Mouse (Mus musculus) T-cell, adult 2 months (primary cell): Measurements from ENCODE around the gene Galnt7.
A peak's percentile ranks its signal among the peaks of the same experiment; 100 is the strongest.
"Not testable (repeated sequence)": the region's sequence is repeated elsewhere in the genome, so short reads cannot be mapped to it uniquely, and the experiment has no call there.

ENCODE experiments used
- DNase-seq: peaks from one replicate; pipeline ENCODE4 v3.0.0; 2022; ENCODE audit warnings: low spot score

Galnt7 gene

DNA sequence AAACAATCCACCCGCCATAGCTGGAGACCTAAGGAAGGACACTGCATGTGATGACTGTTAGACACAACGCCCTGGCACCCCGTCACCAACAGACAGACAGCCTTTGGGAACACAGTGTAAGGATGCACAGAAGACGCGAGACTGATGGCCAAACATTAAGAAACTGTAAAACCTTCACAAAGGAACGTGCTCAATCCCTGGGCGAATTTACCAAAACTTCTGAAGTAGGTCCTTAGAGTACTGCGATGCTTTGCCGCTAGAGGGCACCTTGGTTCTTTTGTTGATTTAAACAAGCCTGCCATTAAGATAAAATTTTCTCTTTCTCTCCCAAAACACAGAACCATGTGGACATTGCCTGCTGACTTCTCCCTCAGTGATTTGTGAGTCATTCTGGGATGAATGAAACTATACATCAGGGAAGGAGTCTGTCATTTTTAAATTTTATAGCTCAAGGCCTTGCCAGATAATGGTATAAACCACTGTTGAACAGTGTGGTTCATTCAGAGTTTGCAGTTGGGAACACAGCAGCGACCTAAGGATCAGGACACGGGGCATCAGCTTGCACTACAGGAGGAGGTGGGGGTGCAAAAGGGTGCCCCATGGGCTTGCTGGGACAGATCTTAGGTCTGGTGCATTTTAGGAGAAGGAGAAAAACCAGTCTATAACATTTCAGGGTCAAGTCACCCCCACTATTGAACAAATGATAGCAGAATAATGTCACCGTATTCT is 112.6 kb downstream of the Galnt7 start:
- DNase-seq = peak; percentile 34

DNA sequence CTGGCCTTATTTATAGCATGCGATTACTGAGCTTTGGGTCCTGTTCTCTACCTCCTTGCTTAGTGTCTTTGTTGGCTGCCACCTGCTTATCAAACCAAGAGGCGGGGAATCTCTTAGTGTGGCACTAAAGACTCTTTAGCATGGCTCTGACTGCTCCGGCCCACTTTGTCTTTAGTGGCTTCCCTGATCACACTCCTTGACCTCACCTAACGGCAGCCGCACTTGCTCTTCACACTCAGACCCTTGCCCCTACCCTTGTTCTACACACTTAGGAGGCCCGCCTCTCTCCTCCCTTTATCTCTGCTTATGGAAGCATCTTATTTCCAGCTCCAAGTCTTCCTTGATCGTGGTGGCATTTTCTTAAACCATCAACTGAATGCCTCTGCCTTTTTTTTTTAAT is 114.2 kb downstream of the Galnt7 start:
- DNase-seq = no peak

DNA sequence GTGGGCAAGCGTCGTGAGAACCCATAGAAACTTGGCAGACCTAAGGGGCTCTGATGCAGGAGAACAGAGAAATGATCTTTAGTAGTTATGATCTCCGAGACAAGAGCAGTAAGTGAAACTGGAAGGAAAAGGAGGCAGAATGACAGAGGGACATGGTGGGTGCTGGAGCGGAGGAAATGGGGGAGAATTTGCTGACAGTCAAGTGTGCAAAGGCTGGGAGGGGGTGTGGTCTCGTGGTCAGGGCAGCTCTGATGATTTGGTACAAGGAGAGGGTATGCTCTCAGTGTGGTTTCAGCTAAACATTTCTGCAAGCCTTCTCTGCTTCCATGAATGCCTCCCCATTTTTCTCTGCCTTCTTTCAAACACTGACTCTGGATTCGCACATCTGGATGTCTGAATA is 116.7 kb downstream of the Galnt7 start:
- DNase-seq = no peak

DNA sequence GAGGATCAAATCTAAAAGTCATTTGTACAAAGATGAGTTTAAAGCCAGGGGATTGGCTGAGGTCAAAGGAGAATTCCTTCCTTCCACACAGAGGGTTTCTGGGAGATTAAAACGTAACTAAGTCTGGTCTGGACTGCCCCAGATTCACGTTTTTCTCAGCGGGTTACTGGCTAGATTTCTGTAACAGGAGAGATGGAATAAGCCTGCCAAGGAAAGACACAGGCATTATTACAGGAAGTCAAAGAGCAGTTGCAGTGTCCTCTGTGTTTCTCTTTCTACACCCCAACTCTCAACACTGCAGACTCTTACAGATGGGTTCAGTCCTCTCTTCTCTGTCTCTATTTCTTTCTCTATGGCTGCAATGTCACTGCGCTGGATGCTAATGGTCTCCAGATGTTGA is 118.3 kb downstream of the Galnt7 start:
- DNase-seq = no peak

DNA sequence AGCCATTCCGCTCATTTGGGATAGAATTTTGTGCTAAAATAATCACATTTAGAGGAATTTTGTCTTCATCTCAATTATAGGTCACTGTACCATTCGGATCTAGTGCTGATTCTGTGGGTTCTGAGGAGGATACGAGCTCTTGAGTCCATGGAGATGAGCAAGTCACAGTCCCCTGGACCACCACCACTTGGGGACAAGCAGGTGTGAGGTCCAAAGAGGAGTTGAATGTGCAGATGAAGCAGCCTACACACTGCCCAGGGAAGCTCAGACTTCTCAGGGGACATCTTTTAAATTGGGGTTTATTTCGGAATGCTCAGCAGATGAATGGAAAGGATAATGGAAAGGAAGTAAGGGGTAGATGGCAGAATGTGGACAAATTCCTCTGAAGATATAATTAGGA is 119.7 kb downstream of the Galnt7 start:
- DNase-seq = no peak

DNA sequence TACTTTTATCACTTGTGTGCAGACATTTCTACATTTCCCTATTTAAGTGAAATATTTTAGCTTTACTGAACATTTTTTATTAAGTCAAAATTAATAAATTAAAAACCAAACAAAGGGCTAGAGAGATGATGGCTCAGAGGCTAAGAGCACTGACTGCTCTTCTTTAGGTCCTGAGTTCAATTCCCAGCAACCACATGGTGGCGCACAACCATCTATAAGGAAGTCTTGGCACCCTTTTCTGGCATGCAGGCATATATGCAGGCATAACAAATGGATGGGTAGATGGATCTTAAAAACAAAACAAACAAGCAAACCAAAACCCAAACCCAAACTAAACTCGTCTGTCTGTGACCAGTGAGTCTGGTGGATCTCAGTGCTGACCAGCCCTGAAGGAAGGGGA is 120.6 kb downstream of the Galnt7 start:
- DNase-seq = no peak

DNA sequence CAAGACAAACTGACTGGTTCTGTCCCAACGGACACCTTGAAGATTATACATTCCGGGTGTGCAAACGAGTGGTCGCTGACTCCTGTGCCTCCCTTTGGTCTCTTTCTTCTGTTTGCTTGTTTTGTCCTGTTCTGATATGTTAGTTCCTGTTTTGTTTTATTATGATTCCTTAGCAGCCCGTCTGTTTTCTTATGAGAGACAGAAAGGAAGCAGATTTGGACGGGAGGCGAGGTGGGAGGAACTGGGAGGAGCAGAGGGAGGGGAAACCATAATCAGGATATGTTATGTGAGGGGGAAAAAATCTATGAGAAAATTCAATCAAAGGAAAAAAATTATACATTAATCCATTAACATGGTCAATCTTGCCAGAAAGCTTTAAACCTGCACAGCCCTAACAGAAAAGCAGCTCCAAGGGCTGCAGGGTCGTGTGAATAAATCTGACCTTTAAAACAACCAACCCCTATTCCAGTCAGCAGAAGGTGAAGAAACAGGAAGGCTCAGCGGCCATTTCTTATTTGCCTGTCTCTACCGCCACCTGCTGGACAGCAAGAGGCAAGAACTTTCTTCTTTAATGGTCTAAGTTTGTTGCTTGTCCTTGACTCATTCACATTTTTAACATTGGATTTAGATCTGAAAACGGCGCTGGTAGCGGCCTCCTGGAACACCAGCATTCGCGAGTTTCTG is 122.0 kb downstream of the Galnt7 start:
- peak; percentile 67 for DNase-seq

DNA sequence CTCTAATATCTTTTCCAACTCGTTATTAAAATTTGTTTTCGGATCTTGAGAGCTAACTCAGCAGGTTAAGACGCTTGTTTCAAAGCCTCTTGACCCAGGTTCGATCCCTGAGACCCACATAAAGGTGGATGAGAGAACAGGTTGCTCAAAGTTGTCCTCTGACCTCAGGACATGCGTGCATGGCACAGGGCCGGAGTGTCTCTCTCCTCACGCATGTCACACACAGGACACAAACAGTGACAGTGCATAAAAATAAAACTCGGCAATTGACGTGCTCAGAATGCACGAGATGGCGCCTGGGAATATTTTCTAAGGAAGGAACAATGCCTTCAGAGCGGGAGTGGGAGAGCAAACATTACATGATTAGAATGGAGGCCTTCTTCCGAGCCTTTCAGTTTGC is 122.6 kb downstream of the Galnt7 start:
- no peak for DNase-seq

DNA sequence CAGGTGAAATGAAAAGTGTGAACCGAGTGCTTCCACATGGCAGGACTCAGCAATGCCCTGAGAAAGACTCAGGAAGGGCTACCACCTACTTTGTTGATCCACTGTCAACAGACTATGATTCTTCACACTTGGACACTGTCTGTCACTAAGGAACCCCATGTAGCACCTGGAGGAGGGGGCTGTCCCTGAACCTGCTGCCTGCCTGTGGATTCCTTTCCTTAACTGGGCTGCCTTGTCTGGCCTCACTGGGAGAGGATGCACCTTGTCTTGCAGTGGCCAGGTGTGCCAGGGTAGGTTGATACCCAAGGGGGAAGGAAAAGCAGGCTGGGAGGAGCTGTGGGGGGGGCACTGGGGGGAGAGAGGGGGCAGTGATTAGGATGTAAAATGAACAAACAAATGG is 124.8 kb downstream of the Galnt7 start:
- DNase-seq = no peak

DNA sequence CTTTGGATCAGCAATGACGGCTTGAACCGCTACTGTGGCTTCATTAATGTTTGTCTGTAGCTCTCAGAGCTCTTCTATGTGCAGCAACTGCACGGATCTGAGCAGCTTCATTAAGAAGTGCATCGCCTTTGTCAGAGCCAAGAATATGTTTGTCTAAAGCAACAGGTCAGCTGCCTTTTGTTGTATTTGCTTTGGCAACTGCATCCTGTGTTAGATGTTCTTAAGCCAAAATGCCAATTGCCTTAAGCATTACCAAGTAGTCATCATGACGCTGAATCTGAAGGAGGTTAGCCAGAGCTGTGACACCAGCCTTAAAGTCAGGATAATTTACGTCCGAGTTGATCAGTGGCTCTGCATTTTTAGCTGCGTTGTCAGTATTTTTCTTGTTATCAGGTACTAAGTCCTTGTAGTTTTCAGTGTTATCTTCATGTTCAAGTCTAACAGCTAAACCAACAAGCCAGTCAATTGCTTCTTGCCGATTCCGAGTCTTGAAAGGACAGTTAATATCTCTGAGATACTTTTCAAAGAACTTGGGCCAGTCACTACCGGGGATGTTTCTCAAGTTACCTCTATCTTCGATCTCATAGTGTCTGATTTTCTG is 132.5 kb downstream of the Galnt7 start:
- DNase-seq = no peak

DNA sequence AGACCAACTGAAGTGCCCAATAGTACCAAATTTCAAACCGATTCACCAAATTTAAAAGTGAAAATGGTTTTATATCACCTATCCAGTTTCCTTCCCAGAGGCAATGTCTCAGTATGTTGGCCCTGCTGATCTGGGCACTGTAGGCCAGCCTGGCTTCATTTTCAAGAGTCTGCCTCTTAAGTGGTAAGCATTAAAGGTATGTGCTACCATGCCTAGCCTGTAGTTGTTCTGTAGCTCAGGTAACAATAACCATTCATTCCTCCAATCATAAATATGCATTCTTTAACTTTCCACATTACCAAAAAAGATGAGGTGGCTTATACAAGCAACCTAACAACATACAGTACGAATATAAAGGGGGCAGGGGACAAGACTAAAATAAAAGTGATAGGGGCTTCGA is 135.1 kb downstream of the Galnt7 start:
- no peak for DNase-seq

DNA sequence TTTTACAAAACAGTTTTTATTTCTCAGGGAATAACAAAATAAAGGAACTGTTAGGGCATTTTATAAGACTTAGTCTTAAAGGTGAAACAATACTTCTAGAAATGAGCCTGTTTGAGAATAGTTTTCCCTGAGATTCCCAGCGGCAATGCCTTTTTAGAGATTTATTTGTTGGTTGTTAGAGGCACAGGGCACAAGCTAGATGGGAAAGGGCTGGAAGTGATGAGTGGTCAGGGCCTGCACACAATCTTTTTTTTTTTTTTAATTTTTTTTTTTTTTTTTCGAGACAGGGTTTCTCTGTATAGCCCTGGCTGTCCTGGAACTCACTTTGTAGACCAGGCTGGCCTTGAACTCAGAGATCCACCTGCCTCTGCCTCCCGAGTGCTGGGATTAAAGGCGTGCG is 136.1 kb downstream of the Galnt7 start:
- DNase-seq = not testable (repeated sequence)

DNA sequence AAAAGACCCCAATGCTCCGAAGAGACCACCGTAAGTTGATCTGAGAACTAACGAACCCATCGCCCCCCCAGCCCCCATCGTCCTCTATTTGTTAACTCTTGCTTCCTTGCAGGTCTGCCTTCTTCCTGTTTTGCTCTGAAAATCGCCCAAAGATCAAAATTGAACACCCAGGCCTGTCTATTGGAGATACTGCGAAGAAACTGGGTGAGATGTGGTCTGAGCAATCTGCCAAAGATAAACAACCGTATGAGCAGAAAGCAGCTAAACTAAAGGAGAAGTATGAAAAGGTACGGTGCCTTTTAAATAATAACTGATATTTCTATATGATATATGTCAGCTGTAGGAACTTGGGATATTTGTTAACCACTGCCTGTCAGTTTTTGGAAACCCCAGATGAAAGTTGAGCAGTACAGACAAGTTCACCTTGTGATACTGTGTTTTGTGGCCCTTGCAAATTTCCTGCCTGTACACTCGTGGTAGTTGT is 139.6 kb downstream of the Galnt7 start:
- not testable (repeated sequence) for DNase-seq

DNA sequence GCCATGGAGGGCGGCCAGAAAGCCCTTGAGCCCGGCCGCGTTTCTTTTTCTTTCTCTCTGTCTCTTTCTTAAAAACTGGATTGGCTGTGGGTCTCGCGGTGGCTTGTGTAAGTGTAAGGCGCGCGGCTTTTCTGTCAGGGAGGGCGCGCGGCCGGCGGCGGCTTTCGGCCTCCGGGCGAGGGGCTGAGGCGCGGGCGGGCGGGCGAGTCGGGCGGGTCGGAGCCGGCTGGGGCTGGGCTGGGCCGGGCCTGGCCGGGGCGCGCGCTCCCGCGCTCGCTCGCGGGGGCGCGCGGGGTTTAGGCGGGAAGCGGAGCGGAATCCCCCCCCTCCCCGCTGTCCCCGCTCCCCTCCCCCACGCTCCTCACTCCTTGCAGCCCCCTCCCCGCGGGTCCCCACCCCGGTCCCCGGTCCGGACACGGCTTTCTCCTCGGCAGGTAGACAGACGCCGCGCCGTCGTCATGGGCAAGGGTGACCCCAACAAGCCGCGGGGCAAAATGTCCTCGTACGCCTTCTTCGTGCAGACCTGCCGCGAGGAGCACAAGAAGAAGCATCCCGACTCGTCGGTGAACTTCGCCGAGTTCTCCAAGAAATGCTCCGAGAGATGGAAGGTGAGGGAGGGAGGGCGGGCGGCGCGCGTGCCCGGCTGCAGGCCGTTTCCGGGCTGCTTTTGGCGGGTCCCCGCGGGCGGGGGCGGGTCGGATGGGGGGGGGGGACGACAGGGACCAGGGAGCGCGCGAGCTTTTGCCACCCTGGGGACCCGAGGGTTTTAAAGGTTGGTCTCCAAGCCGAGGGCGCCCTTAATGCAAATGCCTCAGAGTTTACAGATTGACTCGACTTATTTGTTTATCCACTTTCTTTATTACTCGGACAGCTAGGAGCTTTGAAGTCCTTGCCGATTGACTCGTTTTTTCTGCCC is 140.4 kb downstream of the Galnt7 start:
- no peak for DNase-seq

DNA sequence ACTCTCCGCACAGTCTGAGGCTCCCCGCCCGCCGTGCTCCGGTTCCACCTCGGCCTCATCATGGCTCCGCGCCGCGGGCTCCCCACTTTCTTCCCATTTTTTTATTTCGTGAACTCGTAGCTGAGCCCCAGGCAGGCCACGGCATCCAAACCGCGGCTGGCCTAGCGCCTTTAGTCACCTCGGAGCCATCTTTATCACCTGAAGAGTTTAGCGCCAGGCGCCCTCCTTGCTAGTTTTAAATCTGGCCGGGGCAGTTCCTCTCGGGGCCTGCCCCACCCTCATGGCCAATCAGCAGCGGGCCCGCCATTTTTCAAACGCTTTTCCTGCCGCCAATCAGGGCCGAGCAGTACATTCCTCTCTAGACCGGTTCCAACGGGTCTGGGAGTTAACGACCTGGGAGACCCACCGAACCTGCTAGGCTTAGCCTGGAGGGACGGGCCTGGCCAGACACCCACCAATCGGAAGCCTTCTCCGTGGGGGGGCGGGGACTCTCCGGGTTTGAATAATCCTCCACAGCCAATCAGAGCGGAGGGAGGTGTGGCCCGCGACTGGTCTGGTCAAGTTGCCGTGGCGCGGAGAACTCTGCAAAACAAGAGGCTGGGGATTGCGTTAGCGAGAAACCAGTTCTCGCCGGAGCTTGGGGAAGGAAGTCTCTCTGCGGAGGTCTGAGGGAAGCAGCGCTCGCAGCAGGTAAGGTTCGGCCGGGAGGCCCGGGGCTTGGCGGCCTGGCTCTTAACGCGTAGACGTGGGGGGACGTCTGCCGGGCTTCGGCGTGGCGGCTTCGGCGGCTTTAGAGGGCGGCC is 141.3 kb downstream of the Galnt7 start, which contains the start of gene Hmgb2:
Gene Hmgb2, plus strand, starts transcription at position 592 of the 803 bp plus-strand sequence.
- DNase-seq = peak; percentile 99

DNA sequence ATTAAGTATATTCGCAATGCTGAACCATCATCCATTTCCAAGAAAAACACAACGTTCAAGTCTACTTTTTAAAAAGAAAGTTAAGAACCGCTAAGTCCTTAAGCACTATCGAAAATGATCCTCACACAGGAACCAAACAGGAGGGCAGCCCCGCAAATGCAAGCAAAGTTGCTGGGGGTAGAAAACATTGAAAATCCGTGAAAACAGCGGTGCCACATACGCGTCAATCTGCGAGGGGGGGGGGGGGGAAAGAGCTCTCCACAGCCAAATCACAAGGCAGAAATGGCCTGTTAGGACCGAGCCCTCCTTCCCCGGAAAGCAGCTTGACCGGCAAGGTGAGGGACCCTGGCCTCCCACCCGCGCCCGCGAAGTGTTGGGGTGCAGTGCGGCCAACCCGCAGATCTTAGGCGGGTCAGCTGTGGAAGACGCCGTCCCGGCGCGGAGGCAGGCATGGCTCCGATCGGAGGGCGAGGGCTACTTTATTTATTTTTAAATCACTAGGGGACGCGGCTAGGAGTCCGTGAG is 142.0 kb downstream of the Galnt7 start:
- no peak for DNase-seq

DNA sequence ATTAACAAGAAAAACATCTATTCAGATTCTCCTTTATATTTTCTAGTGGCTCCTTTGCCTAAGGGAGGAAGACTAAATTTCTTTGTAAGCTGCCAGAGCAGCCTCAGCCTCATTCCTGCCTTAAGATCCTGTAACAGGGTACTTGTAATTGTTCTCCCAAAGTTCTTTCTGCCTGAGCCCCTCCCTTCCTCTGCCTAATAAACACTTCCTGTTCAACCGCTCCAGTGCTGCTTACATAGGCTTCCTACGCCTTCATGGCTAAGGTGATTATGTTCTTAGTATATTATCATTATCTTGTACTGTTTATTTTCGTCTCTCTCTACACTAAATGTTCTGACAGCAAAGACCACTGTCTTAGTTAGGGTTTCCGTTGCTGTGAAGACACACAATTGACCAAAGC is 144.2 kb downstream of the Galnt7 start:
- DNase-seq = no peak

DNA sequence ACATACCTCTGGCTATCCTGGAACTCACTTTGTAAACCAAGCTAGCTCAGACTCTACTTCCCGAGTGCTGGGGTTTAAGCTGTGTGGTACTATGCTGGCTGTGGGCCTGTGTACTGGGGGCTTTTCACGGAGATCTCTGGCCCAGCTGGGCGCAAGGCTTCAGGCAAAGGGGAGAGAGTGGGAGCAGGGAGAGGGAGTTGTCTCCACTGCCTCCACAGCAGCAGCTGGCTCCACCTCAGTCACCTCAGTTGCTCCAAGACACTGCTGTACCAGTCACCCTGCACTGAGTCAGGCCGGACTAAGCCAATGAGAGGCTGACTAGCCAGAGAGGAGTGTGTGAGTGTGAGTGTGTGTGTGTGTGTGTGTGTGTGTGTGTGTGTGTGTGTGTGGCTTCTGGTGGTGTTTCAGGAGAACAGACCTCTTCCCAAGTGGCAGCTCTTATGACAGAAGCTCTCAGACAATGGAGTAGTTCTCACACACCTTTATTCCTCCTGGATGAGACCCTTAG is 145.2 kb downstream of the Galnt7 start:
- DNase-seq = no peak

DNA sequence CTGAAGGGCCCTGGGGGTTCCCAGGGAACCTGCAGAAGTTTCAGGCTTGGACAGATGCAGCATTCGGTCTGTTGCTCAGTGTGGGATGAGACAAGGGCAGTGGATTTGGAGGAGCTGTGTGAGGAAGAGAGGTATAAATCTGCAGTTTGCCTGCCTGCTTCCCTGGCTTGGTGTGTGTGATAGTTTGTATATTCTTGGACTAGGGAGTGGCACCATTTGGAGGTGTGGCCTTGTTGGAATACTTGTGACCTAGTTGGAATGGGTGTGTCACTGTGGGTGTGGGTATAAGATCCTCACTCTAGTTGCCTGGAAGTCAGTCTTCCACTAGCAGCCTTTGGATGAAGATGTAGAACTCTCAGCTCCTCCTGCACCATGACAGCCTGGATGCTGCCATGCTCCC is 147.3 kb downstream of the Galnt7 start:
- not testable (repeated sequence) for DNase-seq

DNA sequence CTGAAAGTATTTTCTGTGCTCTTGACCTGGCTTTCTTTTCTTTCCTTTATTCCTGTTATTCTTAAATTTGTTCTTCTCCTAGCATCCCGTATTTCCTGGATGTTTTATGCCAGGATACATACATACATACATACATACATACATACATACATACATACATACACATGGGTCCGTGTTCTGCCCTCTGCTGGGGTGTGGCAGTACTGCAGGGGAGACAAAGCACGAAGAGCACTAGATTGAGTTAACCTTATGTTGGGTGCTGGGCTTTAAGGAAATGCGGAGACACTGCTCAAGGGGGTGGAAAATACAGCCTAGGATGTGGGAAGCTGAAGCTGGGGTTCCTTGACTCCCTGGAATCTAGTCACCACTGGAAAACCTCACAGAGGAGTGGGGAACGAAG is 149.2 kb downstream of the Galnt7 start:
- peak; percentile 72 for DNase-seq
